Mouse (Mus musculus): ENCODE results near the gene Rsph10b. TPM values are rescaled to one million over a fixed set of nuclear protein-coding genes. Genes with fewer than 3 reads are reported as not detected.

The Rsph10b gene
- 3.6 and 6.4 TPM in 2 replicates for polyA plus RNA-seq (2012; rRNA removed)

DNA sequence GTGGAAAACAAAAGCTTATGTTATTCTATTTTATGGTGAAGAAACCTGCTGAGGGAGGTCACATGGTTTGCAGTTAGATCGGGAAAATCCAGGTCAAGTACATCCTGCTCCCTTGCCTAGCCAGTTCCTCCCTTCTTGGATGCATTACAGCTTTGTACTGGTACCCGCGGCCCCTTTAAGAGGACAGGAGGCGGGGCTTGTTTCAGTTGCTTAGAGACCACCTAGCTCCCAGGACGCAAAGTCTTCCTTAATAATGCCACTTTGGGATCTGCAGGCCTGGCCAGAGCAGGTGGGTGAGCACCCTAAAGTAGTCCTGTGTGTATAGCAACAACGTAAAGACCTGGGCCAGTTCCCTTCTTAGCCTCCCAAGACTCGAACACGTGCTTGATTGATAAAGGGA lies at the start of gene Rsph10b:
Gene Rsph10b, plus strand, starts transcription at position 205 of the 400 bp plus-strand sequence.
- H3K4me3 ChIP-seq (replicated peaks; ENCODE audit: extremely low read depth, low read depth, low read length), result no peak within 1 kb of the TSS
- TF ChIP-seq POLR2A (IDR thresholded peaks at IDR 0.05; ENCODE audit: borderline replicate concordance, extremely low read depth, low read depth, low read length), result no peak
- no peak for TF ChIP-seq CTCF (IDR thresholded peaks at IDR 0.05; ENCODE audit: insufficient read depth, low read length)
- 25% methylated on average over 8 of the region's 8 CpGs for WGBS
- H3K4me1 ChIP-seq (ENCODE audit: control insufficient read depth, insufficient read depth, low read length), result no peaks in the 10 kb centered on the region
- DNase-seq, result peak; percentile 43

- no peak for DNase-seq
- TF ChIP-seq POLR2A (IDR thresholded peaks at IDR 0.05; ENCODE audit: borderline replicate concordance, extremely low read depth, low read depth, low read length) (no peak), CTCF (IDR thresholded peaks at IDR 0.05; ENCODE audit: insufficient read depth, low read length) (no peak)
- no peak overlapping the region for H3K4me3 ChIP-seq (replicated peaks; ENCODE audit: extremely low read depth, low read depth, low read length)
- 97% methylated on average over 3 of the region's 3 CpGs for WGBS
- H3K4me1 ChIP-seq (ENCODE audit: control insufficient read depth, insufficient read depth, low read length), result no peaks in the 10 kb centered on the region
Measured at GRCm38 (mm10) chr5:143885274-143885673, 47.6 kb upstream of the Rsph10b start.

DNA sequence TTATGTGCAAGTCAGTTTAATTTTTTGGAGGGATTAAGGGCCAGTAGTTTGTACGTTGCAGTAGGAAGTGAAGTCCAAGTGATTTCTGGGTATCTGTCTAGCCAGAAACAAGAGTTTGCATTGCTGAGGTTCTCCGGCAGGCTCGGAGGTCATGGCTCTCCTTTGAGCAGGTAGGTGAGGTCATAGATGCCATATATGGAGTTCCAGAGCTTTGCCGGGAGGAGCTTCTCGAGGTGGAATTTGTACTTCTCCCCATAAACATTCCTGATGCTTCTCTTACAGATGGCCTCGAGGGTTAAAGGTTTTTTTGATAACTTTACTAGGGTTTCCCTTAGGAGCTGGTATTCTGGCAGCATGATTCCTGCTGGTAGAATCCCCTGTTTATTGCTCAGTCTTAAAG lies 42.1 kb upstream of the Rsph10b start:
- Histone ChIP-seq H3K4me3 (replicated peaks; ENCODE audit: extremely low read depth, low read depth, low read length) (no peak overlapping the region), H3K4me1 (ENCODE audit: control insufficient read depth, insufficient read depth, low read length) (no peaks in the 10 kb centered on the region)
- 73% methylated on average over 6 of the region's 6 CpGs for WGBS
- no peak for TF ChIP-seq POLR2A (IDR thresholded peaks at IDR 0.05; ENCODE audit: borderline replicate concordance, extremely low read depth, low read depth, low read length)
- DNase-seq, result no peak

- H3K4me3 ChIP-seq (replicated peaks; ENCODE audit: extremely low read depth, low read depth, low read length), result no peak overlapping the region
- 74% methylated on average over 9 of the region's 9 CpGs for WGBS
- no peaks in the 10 kb centered on the region for H3K4me1 ChIP-seq (ENCODE audit: control insufficient read depth, insufficient read depth, low read length)
- no peak for TF ChIP-seq CTCF (IDR thresholded peaks at IDR 0.05; ENCODE audit: insufficient read depth, low read length)
- TF ChIP-seq POLR2A (IDR thresholded peaks at IDR 0.05; ENCODE audit: borderline replicate concordance, extremely low read depth, low read depth, low read length), result no peak
- DNase-seq, result no peak
Measured at GRCm38 (mm10) chr5:143892255-143892886, 40.5 kb upstream of the Rsph10b start.

GRCm38 (mm10) chr5:143893396-143893795 lies 39.4 kb upstream of the Rsph10b start:
- 53% methylated on average over 5 of the region's 5 CpGs for WGBS
- H3K4me3 ChIP-seq (replicated peaks; ENCODE audit: extremely low read depth, low read depth, low read length), result no peak overlapping the region
- no peak for TF ChIP-seq POLR2A (IDR thresholded peaks at IDR 0.05; ENCODE audit: borderline replicate concordance, extremely low read depth, low read depth, low read length)
- TF ChIP-seq CTCF (IDR thresholded peaks at IDR 0.05; ENCODE audit: insufficient read depth, low read length), result no peak
- H3K4me1 ChIP-seq (ENCODE audit: control insufficient read depth, insufficient read depth, low read length), result no peaks in the 10 kb centered on the region
- DNase-seq, result no peak

DNA sequence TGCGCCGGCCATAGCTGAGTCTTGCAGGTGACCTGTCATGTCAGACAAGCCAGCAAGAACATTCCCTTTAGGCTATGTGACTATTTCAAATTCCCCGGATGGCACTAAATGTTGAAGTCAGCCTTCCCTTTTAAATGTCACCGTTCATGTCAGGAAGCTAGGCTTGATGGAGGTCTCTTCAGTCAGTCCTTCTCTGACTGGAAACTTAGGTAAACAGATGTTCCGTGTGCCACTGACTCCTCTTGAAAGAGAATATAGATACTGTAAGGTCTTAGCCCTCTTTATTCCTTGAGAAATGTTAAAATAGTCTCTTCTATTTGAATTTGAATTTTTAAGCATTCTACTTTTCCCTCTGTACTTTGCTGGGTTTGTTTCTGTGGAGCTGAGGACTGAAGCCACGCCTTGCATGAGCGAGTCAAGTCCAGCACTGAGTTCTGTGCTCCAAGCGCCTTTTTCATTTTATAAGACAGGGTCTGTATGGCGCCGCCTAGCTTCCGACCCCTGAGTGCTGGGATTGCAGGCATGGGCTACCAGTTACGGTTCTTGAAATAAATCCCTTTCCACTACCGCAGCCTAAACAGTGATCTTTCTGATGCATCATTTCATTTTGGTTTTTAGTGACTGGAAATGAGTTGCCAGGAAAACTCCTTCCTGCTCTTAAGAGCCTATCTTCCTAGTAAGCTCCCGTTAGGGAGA lies 35.1 kb upstream of the Rsph10b start, which contains the start of gene Ankrd61:
Gene Ankrd61, minus strand, starts transcription at position 51 of the 696 bp plus-strand sequence.
- TF ChIP-seq POLR2A (IDR thresholded peaks at IDR 0.05; ENCODE audit: borderline replicate concordance, extremely low read depth, low read depth, low read length) (no peak), CTCF (IDR thresholded peaks at IDR 0.05; ENCODE audit: insufficient read depth, low read length) (no peak)
- no peak for DNase-seq
- Histone ChIP-seq H3K4me3 (replicated peaks; ENCODE audit: extremely low read depth, low read depth, low read length) (no peak within 1 kb of the TSS), H3K4me1 (ENCODE audit: control insufficient read depth, insufficient read depth, low read length) (no peaks in the 10 kb centered on the region)
- WGBS, result 85% methylated on average over 14 of the region's 14 CpGs

- Histone ChIP-seq H3K4me3 (replicated peaks; ENCODE audit: extremely low read depth, low read depth, low read length) (no peak overlapping the region), H3K4me1 (ENCODE audit: control insufficient read depth, insufficient read depth, low read length) (no peaks in the 10 kb centered on the region)
- 58% methylated on average over 3 of the region's 3 CpGs for WGBS
- DNase-seq, result no peak
- TF ChIP-seq CTCF (IDR thresholded peaks at IDR 0.05; ENCODE audit: insufficient read depth, low read length) (no peak), POLR2A (IDR thresholded peaks at IDR 0.05; ENCODE audit: borderline replicate concordance, extremely low read depth, low read depth, low read length) (no peak)
Measured at GRCm38 (mm10) chr5:143902111-143902510, 30.7 kb upstream of the Rsph10b start.

DNA sequence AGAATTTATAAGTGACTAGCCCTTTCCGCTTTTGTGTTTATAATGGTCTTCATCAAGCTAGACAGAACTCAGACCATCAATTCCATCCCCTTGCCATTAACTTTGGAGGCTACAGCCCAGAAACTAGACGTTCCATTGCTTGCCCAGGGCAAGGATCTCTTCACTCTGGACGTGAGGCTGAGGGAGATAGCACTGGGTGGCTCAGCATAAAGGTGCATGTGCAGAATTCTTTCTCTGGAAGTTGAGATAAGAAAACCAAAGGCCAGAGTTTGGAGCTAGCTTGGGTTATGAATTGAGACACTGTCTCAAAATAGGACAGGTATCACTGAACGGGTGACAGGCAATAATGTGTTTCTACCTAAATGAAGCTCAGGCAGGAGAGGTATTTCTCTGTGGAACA lies 29.0 kb upstream of the Rsph10b start:
- no peak overlapping the region for H3K4me3 ChIP-seq (replicated peaks; ENCODE audit: extremely low read depth, low read depth, low read length)
- 0 out of 2 replicates have a peak, but pooled peaks cover 3% of the 10 kb centered on the region for H3K4me1 ChIP-seq (ENCODE audit: control insufficient read depth, insufficient read depth, low read length)
- 84% methylated on average over 4 of the region's 4 CpGs for WGBS
- TF ChIP-seq POLR2A (IDR thresholded peaks at IDR 0.05; ENCODE audit: borderline replicate concordance, extremely low read depth, low read depth, low read length) (no peak), CTCF (IDR thresholded peaks at IDR 0.05; ENCODE audit: insufficient read depth, low read length) (no peak)
- DNase-seq, result no peak

GRCm38 (mm10) chr5:143906429-143906828 lies 26.4 kb upstream of the Rsph10b start:
- no peak overlapping the region for H3K4me3 ChIP-seq (replicated peaks; ENCODE audit: extremely low read depth, low read depth, low read length)
- peaks cover 3% of the 10 kb centered on the region; the same call in 1 of the 2 replicates for H3K4me1 ChIP-seq (ENCODE audit: control insufficient read depth, insufficient read depth, low read length)
- DNase-seq, result no peak
- no peak for TF ChIP-seq CTCF (IDR thresholded peaks at IDR 0.05; ENCODE audit: insufficient read depth, low read length)
- no peak for TF ChIP-seq POLR2A (IDR thresholded peaks at IDR 0.05; ENCODE audit: borderline replicate concordance, extremely low read depth, low read depth, low read length)
- 81% methylated on average over 8 of the region's 8 CpGs for WGBS

DNA sequence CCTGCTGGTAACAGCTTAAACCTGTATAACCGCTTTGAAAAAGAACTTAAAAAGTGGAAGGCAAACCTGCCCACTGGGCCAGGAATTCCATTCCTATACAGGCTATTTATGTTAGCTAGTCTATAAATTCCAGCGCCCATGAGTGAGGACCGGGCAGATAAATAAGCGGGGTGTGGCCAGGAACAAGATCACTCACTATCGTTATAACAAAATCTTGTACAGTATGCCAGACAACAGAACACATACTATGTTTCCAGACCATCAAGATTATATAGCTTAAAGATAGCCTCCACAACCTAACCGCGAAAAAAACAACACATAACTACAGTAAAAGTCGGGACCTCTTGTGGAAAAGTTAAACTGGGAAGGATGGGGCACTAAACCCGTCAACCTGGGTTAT lies 23.9 kb upstream of the Rsph10b start:
- no peak for TF ChIP-seq CTCF (IDR thresholded peaks at IDR 0.05; ENCODE audit: insufficient read depth, low read length)
- TF ChIP-seq POLR2A (IDR thresholded peaks at IDR 0.05; ENCODE audit: borderline replicate concordance, extremely low read depth, low read depth, low read length), result no peak
- peaks cover 3% of the 10 kb centered on the region; the same call in 1 of the 2 replicates for H3K4me1 ChIP-seq (ENCODE audit: control insufficient read depth, insufficient read depth, low read length)
- WGBS, result 2% methylated on average over 9 of the region's 9 CpGs
- H3K4me3 ChIP-seq (replicated peaks; ENCODE audit: extremely low read depth, low read depth, low read length), result peak overlapping the region; percentile 99
- DNase-seq, result no peak

Data from lung, adult 2 months (tissue).